Mouse (Mus musculus): Measurements from ENCODE around the gene Ppia. TPM values are rescaled to one million over a fixed set of nuclear protein-coding genes. Genes with fewer than 3 reads are reported as not detected.
"Not testable (repeated sequence)": the region's sequence is repeated elsewhere in the genome, so short reads cannot be mapped to it uniquely, and the experiment has no call there.

Ppia gene
- polyA plus RNA-seq, 1 experiment from 2014 or later, result 5,074 TPM

DNA sequence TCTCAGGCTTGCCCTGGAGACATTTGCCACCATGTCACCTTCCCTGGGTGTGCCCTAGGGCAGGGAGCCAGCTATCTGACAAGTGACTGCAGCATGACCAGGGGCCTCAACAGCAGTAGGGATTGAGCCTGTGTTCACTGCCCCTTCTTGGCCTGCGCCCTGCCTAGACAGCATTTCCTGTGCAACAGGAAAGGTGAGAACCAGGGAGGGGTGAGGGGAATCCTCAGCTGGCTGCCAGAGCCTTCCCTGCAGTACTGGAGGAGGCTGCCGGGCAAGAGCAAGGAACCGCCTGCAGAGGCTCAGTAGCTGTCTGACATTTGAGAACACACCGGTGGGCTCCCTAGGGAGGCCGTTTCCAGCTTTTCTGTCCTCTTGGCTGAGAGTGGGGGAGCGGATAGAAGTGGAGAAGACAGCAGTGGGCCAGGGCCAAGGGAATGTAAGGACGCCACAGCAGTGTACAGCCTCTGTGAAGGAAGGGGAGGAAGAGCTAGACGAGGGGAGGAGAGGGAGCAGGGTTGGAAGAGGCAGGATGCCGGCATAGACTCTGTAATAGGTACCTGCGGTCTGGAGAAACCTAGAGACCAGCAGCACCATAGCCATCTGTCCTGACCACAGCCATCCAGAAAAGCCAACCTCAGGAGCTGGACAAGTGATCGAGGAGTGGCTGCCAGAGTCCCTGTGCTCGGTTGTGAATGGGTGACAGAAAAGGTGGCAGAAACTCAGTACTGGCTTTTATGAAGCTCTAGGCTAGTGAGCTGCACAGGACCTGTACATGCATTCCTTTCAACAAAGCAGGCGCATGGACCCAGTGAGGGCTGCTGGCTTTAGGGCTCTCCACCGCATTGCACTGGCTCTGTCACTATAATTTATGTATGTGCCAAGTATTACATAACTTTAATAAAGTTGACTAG is 8.7 kb upstream of the Ppia start:
- peaks cover 28% of the 10 kb centered on the region for H3K36me3 ChIP-seq
- WGBS, result 35% methylated on average over 14 of the region's 14 CpGs

DNA sequence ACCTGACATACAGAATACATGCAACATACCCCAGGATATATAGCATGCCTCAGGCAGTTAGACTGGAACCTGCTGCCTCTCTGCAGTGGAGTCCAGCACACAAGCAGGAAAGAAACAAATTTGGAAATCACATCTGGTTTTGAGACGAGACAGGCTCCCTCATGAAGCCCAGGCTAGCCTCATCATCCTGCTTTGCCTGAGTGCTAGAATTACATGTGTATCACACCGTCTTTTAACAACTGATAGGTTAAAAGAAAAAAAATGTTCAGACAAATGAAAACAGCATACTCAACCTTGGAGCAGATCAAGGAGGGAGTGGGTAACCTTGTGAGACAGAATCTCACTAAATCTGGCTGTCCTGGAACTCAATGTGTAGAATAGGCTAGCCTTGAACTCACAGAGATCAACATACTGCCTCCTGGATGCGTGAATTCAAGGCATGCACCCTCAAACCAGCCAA is 8.1 kb upstream of the Ppia start:
- H3K36me3 ChIP-seq, result peaks cover 26% of the 10 kb centered on the region
- no peak overlapping the region for H3K9ac ChIP-seq
- no peaks in the 10 kb centered on the region for H3K9me3 ChIP-seq
- H3K4me2 ChIP-seq, result no peak overlapping the region
- no peak overlapping the region for H3K4me3 ChIP-seq (replicated peaks)
- no peak for ATAC-seq (ENCODE audit: insufficient read depth, low FRiP score, low read depth)
- 74% methylated on average over 3 of the region's 3 CpGs for WGBS
- 0 out of 2 replicates have a peak overlapping the region, but pooled peaks have one; percentile 90 for H3K27ac ChIP-seq
- peaks cover 26% of the 10 kb centered on the region for H3K4me1 ChIP-seq
- H3K27me3 ChIP-seq (replicated peaks), result no peaks in the 10 kb centered on the region

More for the DNA sequence above, 8.7 kb upstream of the Ppia start:
- Histone ChIP-seq H3K27ac (peak overlapping the region; percentile 90), H3K4me2 (peak overlapping the region; percentile 23), H3K9me3 (no peaks in the 10 kb centered on the region), H3K4me3 (replicated peaks) (no peak overlapping the region; the same call in 1 of the 2 replicates), H3K9ac (no peak overlapping the region), H3K27me3 (replicated peaks) (no peaks in the 10 kb centered on the region), H3K4me1 (peaks cover 26% of the 10 kb centered on the region)
- peak; percentile 75 for ATAC-seq (ENCODE audit: insufficient read depth, low FRiP score, low read depth)

DNA sequence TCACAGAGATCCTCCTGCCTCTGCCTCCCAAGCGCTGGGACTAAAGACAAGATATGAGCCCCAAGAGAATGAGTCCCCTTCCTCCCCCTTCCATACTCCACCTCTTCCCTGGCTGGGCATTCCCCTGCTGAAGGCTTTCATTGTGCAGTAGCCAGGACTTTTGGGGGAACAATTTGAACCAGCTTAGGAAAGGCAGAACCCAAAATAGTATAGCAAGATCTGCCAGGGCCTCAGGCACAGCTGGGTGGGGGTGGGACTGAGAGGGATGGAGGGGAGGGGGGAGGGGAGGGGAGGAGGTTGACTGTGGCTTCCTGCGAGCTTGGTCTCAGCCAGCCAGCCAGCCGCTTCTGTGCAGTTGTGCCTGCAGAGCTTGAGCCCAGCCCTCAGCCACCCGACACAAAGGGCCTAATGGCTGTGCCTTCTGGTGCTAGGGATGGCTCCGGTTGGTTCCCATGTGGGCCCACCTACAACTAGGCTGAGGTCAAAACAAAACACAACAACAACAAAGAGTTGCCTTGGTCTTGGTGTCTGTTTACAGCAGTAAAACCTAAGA is 5.1 kb upstream of the Ppia start:
- no peaks in the 10 kb centered on the region for H3K9me3 ChIP-seq
- 35% methylated on average over 5 of the region's 5 CpGs for WGBS
- H3K4me1 ChIP-seq, result peaks cover 18% of the 10 kb centered on the region
- 0 out of 2 replicates have a peak, but pooled peaks cover under 1% of the 10 kb centered on the region for H3K36me3 ChIP-seq
- no peaks in the 10 kb centered on the region for H3K27me3 ChIP-seq (replicated peaks)
- no peak overlapping the region for H3K4me3 ChIP-seq (replicated peaks)
- no peak overlapping the region for H3K27ac ChIP-seq
- no peak overlapping the region for H3K9ac ChIP-seq
- H3K4me2 ChIP-seq, result no peak overlapping the region
- no peak for ATAC-seq (ENCODE audit: insufficient read depth, low FRiP score, low read depth)

DNA sequence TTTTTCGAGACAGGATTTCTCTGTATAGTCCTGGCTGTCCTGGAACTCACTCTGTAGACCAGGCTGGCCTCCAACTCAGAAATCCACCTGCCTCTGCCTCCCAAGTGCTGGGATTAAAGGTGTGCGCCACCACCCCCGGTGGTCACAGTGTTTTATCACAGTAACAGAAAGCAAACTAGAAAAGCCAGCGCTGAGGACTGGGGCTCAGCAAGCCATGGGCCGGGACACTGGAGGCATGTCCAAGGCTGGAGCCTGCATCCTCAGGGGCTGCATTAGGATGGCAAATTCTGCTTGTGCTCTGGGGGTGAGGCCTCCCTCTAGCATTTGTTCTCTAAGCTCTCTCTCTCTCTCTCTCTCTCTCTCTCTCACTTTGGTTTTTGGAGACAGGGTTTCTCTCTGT is 4.5 kb upstream of the Ppia start:
- H3K4me2 ChIP-seq; H3K9ac ChIP-seq; H3K27me3 ChIP-seq (replicated peaks); ATAC-seq (ENCODE audit: insufficient read depth, low FRiP score, low read depth); H3K27ac ChIP-seq; H3K36me3 ChIP-seq; H3K9me3 ChIP-seq; H3K4me3 ChIP-seq (replicated peaks): not testable (repeated sequence)
- 85% methylated on average over 5 of the region's 5 CpGs for WGBS
- H3K4me1 ChIP-seq, result peaks cover 12% of the 10 kb centered on the region

DNA sequence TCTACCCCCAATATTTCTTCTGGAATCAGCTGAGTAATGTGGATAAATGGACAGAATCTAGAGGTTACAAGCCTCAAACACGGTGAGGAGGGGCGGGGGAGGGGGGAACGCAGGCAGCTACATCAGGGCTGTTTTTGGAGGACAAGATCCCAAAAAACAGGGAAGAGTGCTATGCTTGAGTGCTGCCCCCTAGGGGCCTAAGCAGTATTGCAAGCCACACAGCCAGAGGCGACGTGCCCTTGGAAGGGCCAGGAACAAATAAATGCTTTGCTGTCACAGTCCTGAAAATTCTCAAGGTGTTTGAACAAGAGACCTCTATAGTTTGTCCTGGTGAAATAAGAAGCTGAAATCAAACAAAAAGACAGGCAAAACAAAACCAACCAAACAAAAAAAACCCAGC is 3.6 kb upstream of the Ppia start:
- Histone ChIP-seq H3K4me2 (no peak overlapping the region), H3K4me3 (replicated peaks) (no peak overlapping the region), H3K27ac (no peak overlapping the region), H3K27me3 (replicated peaks) (no peaks in the 10 kb centered on the region), H3K4me1 (peaks cover 3% of the 10 kb centered on the region), H3K9me3 (no peaks in the 10 kb centered on the region), H3K9ac (no peak overlapping the region), H3K36me3 (no peaks in the 10 kb centered on the region)
- no peak for ATAC-seq (ENCODE audit: insufficient read depth, low FRiP score, low read depth)
- 6% methylated on average over 5 of the region's 5 CpGs for WGBS

DNA sequence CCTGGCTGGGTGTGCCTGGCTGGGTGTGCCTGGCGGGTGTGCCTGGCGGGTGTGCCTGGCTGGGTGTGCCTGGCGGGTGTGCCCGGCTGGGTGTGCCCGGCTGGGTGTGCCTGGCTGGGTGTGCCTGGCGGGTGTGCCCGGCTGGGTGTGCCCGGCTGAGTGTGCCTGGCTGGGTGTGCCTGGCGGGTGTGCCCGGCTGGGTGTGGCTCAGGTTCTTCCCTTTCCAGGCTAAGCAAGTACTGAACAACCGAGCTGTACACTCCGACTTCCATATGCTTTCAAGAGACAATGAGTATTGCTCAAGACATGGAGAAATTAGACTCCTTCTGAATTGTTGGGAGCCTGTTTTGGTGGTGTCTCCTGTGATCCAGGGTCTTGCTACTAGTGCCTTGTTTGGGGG is 2.0 kb upstream of the Ppia start:
- Histone ChIP-seq H3K4me3 (replicated peaks) (no peak overlapping the region), H3K4me1 (peaks cover 8% of the 10 kb centered on the region; the same call in 1 of the 2 replicates), H3K9me3 (no peaks in the 10 kb centered on the region), H3K27ac (no peak overlapping the region), H3K9ac (no peak overlapping the region), H3K27me3 (replicated peaks) (no peaks in the 10 kb centered on the region), H3K36me3 (peaks cover under 1% of the 10 kb centered on the region; the same call in 1 of the 2 replicates), H3K4me2 (no peak overlapping the region)
- WGBS, result 95% methylated on average over 10 of the region's 12 CpGs
- no peak for ATAC-seq (ENCODE audit: insufficient read depth, low FRiP score, low read depth)

DNA sequence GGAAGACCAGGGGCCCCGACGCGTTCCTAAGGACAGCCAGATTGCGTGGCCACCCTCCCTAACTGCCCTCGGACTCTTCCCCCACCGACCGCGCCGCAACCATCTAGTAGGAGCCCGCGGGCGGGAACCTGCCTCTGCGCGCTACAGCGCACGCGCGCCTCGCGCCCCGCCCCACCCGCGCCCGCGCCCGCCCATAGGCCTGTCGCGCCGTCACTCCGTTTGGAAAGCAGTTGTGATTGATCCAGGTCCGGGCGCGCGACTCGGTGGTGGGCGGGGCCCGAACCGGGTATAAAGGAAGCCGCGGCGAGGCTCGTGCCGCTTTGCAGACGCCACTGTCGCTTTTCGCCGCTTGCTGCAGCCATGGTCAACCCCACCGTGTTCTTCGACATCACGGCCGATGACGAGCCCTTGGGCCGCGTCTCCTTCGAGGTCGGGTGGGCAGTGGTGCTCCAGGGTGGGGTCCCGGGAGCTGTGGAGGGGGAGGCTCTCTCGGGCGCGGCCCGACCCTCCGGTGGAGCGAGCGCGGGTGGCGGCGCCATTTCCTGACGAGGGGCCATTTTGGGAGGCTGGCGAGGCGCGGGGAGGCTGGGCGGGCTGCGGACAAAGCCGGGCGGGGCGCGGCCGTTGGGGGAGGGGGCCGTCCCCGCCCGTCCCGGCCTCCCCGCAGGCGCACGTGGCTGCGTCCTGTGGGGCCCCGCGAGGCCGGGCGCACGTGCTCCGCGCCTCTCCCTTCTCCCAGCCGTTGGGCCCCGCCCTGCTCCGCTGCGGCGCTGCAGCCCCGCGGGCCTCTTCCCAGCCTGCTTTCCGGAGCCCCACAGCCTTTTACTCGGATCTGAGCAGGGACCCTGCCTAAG is 535 bp downstream of the Ppia start:
- Histone ChIP-seq H3K4me1 (peaks cover 13% of the 10 kb centered on the region; the same call in 1 of the 2 replicates), H3K9me3 (no peaks in the 10 kb centered on the region), H3K36me3 (peaks cover 19% of the 10 kb centered on the region), H3K27me3 (replicated peaks) (no peaks in the 10 kb centered on the region), H3K27ac (peak overlapping the region; percentile 98), H3K4me3 (replicated peaks) (peak overlapping the region; percentile 94), H3K4me2 (peak overlapping the region; percentile 92), H3K9ac (peak overlapping the region; percentile 93)
- ATAC-seq (ENCODE audit: insufficient read depth, low FRiP score, low read depth), result peak; percentile 94
- under 1% methylated on average over 94 of the region's 102 CpGs for WGBS

DNA sequence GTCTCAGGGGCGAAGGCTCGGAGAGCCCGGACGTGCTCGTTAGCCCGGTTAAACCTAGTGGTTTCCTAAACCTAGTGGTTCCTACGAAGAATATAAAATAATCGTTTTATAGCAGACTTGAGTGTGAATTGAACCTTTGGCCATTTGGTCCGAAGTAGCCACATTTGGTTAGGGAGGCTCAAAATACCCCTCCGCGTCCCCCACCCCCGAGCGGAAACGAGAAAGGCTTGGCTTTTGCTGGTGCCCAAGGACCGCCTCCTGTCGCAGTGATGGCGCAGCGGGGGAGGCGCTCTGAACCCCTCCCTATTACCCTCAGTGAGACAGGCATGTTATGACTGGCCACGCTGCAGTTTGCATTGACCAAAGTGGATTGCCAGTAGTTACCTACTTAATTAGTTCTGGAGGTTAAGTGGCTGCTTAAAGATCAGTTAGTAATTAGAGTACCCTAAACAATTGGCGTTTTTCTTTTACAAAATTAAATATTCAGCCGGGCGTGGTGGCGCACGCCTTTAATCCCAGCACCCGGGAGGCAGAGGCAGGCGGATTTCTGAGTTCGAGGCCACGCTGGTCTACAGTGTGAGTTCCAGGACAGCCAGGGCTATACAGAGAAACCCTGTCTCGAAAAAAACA is 1.3 kb downstream of the Ppia start:
- Histone ChIP-seq H3K9me3 (no peaks in the 10 kb centered on the region), H3K4me3 (replicated peaks) (peak overlapping the region; percentile 94), H3K4me2 (peak overlapping the region; percentile 92), H3K9ac (peak overlapping the region; percentile 93), H3K27me3 (replicated peaks) (no peaks in the 10 kb centered on the region), H3K4me1 (peaks cover 13% of the 10 kb centered on the region; the same call in 1 of the 2 replicates), H3K27ac (peak overlapping the region; percentile 98), H3K36me3 (peaks cover 19% of the 10 kb centered on the region)
- ATAC-seq (ENCODE audit: insufficient read depth, low FRiP score, low read depth), result peak; percentile 48
- under 1% methylated on average over 30 of the region's 30 CpGs for WGBS

DNA sequence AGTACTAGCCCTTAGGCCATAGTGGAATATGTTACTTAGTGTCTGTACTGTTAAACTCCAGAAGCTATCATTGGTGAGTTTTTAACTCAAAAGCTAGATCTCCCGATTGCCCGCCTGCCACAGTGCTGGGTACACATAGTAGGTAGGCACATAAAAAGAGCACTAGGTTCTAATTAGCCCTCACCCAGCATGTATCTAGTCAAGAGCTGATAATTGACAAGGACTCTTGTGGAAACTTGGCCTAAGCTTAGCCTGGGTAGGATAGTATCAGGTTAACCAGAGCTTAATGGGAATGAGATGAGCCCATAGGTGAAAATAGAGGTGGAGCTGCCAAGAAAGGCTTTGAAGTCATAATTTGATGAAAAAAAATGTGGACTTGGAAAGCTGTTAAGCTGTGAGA is 1.8 kb downstream of the Ppia start:
- Histone ChIP-seq H3K4me2 (peak overlapping the region; percentile 92), H3K27me3 (replicated peaks) (no peaks in the 10 kb centered on the region), H3K4me1 (peaks cover 13% of the 10 kb centered on the region; the same call in 1 of the 2 replicates), H3K27ac (peak overlapping the region; percentile 98), H3K9ac (peak overlapping the region; percentile 93; the same call in 1 of the 2 replicates), H3K36me3 (peaks cover 19% of the 10 kb centered on the region), H3K4me3 (replicated peaks) (peak overlapping the region; percentile 94), H3K9me3 (no peaks in the 10 kb centered on the region)
- no peak for ATAC-seq (ENCODE audit: insufficient read depth, low FRiP score, low read depth)
- 33% methylated on average over 2 of the region's 2 CpGs for WGBS

DNA sequence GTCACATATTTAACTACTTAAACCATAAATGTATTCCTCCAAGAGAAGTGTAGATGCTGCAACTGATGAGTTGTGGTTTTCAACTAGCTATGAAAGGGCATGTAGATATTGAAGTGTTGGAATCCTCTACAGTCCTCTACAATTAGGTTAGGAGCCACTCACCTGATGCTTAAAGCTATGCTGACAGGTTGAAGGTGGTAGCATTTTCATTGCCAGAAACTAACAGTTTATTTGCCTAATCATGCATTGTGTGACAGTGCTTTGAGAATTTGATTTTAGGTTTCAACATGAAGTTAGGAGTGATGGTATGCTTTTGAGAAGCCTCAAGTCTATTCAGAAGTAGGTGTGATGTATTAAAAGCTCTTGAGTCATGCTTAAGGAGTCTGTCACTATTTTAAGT is 2.2 kb downstream of the Ppia start:
- no peak for ATAC-seq (ENCODE audit: insufficient read depth, low FRiP score, low read depth)
- Histone ChIP-seq H3K27ac (no peak overlapping the region), H3K36me3 (peaks cover 19% of the 10 kb centered on the region), H3K4me1 (peaks cover 13% of the 10 kb centered on the region; the same call in 1 of the 2 replicates), H3K4me2 (peak overlapping the region; percentile 92), H3K4me3 (replicated peaks) (peak overlapping the region; percentile 94), H3K9me3 (no peaks in the 10 kb centered on the region), H3K9ac (0 out of 2 replicates have a peak overlapping the region, but pooled peaks have one; percentile 93), H3K27me3 (replicated peaks) (no peaks in the 10 kb centered on the region)

DNA sequence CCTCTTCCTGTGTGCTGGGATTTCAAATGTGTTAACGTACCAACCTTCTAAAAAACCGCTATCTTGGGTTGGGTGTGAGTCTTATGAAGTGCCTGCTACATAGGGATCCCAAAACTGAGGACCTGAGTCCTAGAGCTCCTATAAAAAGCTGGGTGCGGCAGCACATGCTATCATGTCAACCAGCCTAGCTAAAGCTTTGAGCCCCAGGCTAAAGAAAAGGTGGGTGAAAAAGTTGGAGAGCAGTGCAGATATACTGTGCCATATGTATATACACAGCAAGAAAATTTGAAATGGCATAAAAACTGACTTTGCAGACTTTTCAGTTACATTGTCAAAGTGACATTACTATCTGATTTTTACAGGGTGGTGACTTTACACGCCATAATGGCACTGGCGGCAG is 3.5 kb downstream of the Ppia start:
- WGBS, result 84% methylated on average over 5 of the region's 5 CpGs
- H3K27ac ChIP-seq, result no peak overlapping the region
- H3K36me3 ChIP-seq, result peaks cover 22% of the 10 kb centered on the region
- H3K4me3 ChIP-seq (replicated peaks), result 0 out of 2 replicates have a peak overlapping the region, but pooled peaks have one; percentile 7
- ATAC-seq (ENCODE audit: insufficient read depth, low FRiP score, low read depth), result no peak
- peaks cover 13% of the 10 kb centered on the region; the same call in 1 of the 2 replicates for H3K4me1 ChIP-seq
- H3K9ac ChIP-seq, result no peak overlapping the region
- H3K9me3 ChIP-seq, result no peaks in the 10 kb centered on the region
- no peaks in the 10 kb centered on the region for H3K27me3 ChIP-seq (replicated peaks)
- no peak overlapping the region for H3K4me2 ChIP-seq
